Mouse (Mus musculus) lung, adult 2 months (tissue): Measurements from ENCODE around the gene Hspb9.

ENCODE experiments used
- CTCF ChIP-seq: fragments of 200-500 bp; IDR thresholded peaks from 2 replicates; pipeline ENCODE4 v1.5.1; 2011; ENCODE audit warnings: mild to moderate bottlenecking, low read length, control low read depth; ENCODE audit not compliant: insufficient read depth
- POLR2A ChIP-seq: fragments of 200-500 bp; IDR thresholded peaks from 2 replicates; pipeline ENCODE4 v1.6.1; 2011; ENCODE audit warnings: low read depth, mild to moderate bottlenecking, control low read depth, low read length, borderline replicate concordance; ENCODE audit errors: extremely low read depth

DNA sequence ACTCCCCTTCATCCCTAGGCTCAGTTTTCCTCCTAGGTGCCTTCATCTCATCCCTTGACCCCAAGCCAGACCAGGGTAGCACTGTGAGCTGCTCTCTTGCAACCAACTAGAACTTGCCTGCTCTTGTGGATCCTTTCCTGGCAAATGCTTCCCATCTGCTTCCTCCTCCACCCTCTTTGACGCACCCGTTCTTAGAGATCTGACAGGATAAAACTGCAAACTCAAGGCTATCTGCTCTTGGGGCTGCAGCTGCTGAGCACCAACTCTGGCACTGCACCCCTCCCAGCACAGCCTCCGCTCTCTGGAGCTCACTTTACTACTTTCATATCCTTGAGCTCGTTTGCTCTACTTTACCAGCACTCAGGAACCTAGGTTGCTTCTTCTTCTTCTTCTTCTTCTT is 35.0 kb downstream of the Hspb9 start:
- TF ChIP-seq CTCF = no peak
- no peak for TF ChIP-seq POLR2A
